Mouse (Mus musculus): Measurements from ENCODE around the gene Rhbdf2. TPM values are rescaled to one million over a fixed set of nuclear protein-coding genes. Genes with fewer than 3 reads are reported as not detected.

Rhbdf2 gene
- polyA plus RNA-seq, 1 experiment from 2014 or later: 5.8 TPM

DNA sequence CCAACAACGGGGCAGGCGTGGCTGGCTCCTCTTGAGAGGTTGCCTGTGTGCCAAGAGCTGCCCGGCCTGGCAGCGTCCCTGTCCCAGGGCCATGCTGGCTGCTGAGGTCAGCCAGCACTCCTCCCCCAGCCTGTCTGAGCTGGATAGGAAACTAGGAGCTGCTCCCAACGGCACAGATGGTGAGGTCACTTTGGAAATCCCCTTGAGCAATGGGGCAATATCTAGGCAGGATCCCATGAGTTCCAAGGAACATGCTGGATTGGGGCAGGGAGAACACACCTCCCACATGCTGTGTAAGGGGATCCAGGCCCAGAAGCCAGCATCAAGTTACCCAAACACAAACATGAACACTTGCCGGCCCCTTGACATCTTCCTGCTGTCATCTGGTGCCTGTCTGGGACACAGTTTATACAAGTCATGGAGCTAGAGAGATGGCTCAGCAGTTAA is 5.5 kb downstream of the Rhbdf2 start:
- Histone ChIP-seq H3K4me1 (replicated peaks) (peaks cover 96% of the 10 kb centered on the region), H3K9ac (peak overlapping the region; percentile 93), H3K4me2 (peak overlapping the region; percentile 94), H3K27me3 (no peaks in the 10 kb centered on the region), H3K36me3 (no peaks in the 10 kb centered on the region), H3K27ac (peak overlapping the region; percentile 97), H3K9me3 (replicated peaks) (no peaks in the 10 kb centered on the region), H3K4me3 (replicated peaks) (peak overlapping the region; percentile 86; the same call in 1 of the 2 replicates)
- WGBS (ENCODE audit: insufficient replicate concordance): 55% methylated on average over 6 of the region's 6 CpGs
- ATAC-seq (ENCODE audit: low read depth) (no peak), DNase-seq (no peak)

DNA sequence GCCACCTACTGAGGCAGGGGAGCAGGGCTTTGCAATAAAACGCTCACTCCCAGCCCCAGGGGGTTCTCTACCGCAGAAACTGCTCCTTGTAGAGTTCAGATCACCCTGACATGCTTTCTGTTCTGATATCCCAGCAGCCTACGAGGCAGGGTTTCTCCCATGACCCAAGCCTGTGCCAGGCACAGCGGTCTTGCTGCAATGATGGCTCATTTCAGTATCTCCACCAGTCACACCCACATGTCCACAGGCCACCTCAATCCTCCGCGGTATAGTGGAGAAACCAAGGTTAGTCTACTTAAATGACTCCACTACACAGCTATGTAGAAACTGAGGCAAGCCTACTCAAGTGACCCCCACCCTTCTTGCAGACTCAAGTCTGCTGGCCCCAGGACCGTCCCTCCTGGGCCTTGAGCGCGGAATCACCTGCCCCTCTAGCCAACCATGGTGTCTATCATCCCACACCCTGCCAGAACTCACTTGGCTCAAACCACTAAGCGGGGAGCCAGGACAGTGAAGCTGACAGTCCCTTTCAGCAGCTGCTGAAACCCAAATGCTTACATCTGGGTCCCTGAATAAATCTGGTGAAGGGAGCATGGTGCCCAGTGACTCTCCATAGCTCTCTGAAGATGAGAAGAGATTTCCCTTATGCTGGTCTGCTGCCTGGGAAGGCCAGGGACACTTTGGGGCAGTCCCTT is 6.1 kb downstream of the Rhbdf2 start:
- Histone ChIP-seq H3K9ac (peak overlapping the region; percentile 93), H3K36me3 (no peaks in the 10 kb centered on the region), H3K9me3 (replicated peaks) (no peaks in the 10 kb centered on the region), H3K27me3 (no peaks in the 10 kb centered on the region), H3K4me1 (replicated peaks) (peaks cover 98% of the 10 kb centered on the region), H3K4me2 (peak overlapping the region; percentile 94), H3K4me3 (replicated peaks) (peak overlapping the region; percentile 86), H3K27ac (peak overlapping the region; percentile 97)
- no peak for DNase-seq
- 51% methylated on average over 10 of the region's 10 CpGs for WGBS (ENCODE audit: insufficient replicate concordance)
- ATAC-seq (ENCODE audit: low read depth): peak; percentile 52

DNA sequence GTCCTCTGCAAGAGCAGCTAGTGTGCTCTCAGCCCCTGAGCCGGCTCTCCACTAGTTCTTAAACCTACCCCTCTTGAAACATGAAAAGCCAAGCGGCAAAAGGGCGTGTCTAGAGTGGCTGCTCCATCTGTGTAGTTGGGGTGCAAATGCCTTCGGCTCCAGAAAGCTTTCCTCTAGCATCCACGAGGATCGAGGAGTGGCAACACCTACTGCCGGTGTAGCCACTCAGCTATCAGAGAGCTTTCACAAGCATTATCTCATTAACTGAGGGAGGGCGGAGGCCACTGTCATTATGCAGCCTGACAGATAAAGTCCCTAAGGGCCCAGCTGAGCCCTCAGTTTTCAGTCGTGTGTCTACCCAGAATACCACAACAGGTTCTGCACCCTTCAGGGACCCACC is 6.7 kb downstream of the Rhbdf2 start:
- Histone ChIP-seq H3K4me3 (replicated peaks) (peak overlapping the region; percentile 86), H3K36me3 (no peaks in the 10 kb centered on the region), H3K9me3 (replicated peaks) (no peaks in the 10 kb centered on the region), H3K9ac (peak overlapping the region; percentile 93), H3K4me2 (peak overlapping the region; percentile 94), H3K27me3 (no peaks in the 10 kb centered on the region), H3K27ac (peak overlapping the region; percentile 97), H3K4me1 (replicated peaks) (peaks cover 98% of the 10 kb centered on the region)
- peak; percentile 77 for DNase-seq
- ATAC-seq (ENCODE audit: low read depth): peak; percentile 74
- WGBS (ENCODE audit: insufficient replicate concordance): 13% methylated on average over 9 of the region's 9 CpGs

DNA sequence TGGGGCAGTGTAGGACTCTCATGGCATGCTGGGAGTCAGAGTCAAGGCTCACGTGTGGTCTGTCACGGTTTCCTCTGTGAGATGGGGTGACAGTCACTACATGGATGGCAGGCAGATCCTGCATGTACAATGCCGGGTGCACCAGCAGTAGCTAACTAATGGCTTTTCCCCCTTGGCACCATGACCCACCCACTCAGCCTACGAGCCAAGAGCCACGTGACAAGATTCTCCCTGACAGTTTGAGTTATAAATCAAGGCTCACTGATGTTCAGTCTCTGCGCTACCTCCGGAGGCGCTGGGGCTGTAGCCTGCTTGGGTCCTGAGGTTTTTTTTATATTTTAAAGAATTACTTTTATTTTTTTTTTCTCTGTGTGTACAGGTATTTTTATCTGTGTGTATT is 7.3 kb downstream of the Rhbdf2 start:
- H3K9me3 ChIP-seq (replicated peaks): no peaks in the 10 kb centered on the region
- peak overlapping the region; percentile 86 for H3K4me3 ChIP-seq (replicated peaks)
- DNase-seq (no peak), ATAC-seq (ENCODE audit: low read depth) (no peak)
- peak overlapping the region; percentile 93 for H3K9ac ChIP-seq
- 60% methylated on average over 8 of the region's 8 CpGs for WGBS (ENCODE audit: insufficient replicate concordance)
- peak overlapping the region; percentile 97 for H3K27ac ChIP-seq
- H3K27me3 ChIP-seq: no peaks in the 10 kb centered on the region
- no peaks in the 10 kb centered on the region for H3K36me3 ChIP-seq
- peak overlapping the region; percentile 94 for H3K4me2 ChIP-seq
- H3K4me1 ChIP-seq (replicated peaks): peaks cover 98% of the 10 kb centered on the region

DNA sequence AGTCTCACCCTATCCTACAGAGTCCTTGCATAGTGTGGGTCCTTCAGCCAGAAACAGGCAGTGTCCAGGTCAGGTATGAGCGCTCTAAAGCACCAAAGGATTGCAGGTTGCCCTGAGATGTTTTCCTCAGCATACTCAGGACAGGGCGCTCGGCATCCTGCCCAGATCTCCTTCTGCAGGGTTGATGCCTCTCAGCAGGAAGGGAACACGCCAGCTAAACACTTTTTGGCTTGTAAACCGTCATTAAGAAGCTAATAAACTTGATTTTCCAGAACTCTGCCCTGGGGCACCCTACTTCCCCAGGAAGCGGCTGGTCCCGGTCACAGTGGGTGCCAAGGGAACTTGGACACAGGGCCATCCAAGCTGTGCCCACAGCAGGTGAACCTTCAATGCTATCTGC is 7.7 kb downstream of the Rhbdf2 start:
- WGBS (ENCODE audit: insufficient replicate concordance): 88% methylated on average over 7 of the region's 7 CpGs
- Histone ChIP-seq H3K36me3 (no peaks in the 10 kb centered on the region), H3K9me3 (replicated peaks) (no peaks in the 10 kb centered on the region), H3K4me1 (replicated peaks) (peaks cover 98% of the 10 kb centered on the region), H3K27ac (peak overlapping the region; percentile 97), H3K9ac (peak overlapping the region; percentile 93), H3K27me3 (no peaks in the 10 kb centered on the region), H3K4me2 (peak overlapping the region; percentile 94), H3K4me3 (replicated peaks) (peak overlapping the region; percentile 86; the same call in 1 of the 2 replicates)
- DNase-seq (no peak), ATAC-seq (ENCODE audit: low read depth) (no peak)

DNA sequence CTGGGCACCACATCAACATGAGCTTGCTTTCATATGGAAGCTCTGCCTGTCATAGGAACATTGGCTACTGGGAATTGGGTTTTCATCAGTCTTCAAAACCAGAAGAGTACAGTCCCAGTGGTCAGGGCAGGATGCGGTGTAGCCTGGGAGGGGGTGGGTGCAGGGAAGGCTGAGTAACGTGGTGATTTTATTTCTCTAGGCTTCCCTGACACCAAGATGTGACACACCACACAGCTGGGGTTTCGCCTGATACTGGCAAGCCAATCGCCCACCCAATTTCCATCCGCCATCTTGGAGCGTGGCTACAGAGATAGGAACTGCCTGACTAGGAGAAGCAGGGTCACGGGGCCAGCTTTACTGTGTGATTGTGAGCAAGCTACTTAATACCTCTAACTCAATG is 8.2 kb downstream of the Rhbdf2 start:
- no peak for ATAC-seq (ENCODE audit: low read depth)
- no peak for DNase-seq
- Histone ChIP-seq H3K27ac (peak overlapping the region; percentile 97), H3K9me3 (replicated peaks) (no peaks in the 10 kb centered on the region), H3K4me1 (replicated peaks) (peaks cover 100% of the 10 kb centered on the region), H3K27me3 (no peaks in the 10 kb centered on the region), H3K4me3 (replicated peaks) (no peak overlapping the region), H3K36me3 (no peaks in the 10 kb centered on the region), H3K4me2 (peak overlapping the region; percentile 94), H3K9ac (peak overlapping the region; percentile 93)
- WGBS (ENCODE audit: insufficient replicate concordance): 65% methylated on average over 7 of the region's 7 CpGs

DNA sequence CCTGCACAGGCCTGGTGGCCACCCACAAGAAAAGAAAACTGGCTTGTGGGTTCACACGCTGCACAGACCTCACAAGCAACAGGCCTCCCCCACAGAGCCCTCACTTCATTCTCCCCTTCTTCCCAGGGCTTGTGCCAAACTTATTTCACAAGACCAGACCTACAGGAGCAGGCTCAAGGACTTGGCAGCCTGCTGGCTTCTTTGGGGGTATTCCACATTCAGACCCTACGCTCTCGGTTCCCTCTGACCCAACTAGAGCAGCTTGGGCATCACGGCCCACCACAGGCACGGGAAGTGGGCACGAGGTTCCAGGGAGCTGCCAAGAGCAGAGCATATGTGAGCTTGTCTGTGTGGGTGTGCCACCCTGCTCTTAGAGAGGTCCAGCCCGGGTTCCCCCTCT is 9.2 kb downstream of the Rhbdf2 start:
- H3K36me3 ChIP-seq: 0 out of 2 replicates have a peak, but pooled peaks cover 2% of the 10 kb centered on the region
- ATAC-seq (ENCODE audit: low read depth) (no peak), DNase-seq (no peak)
- H3K9me3 ChIP-seq (replicated peaks): no peaks in the 10 kb centered on the region
- no peaks in the 10 kb centered on the region for H3K27me3 ChIP-seq
- peaks cover 100% of the 10 kb centered on the region for H3K4me1 ChIP-seq (replicated peaks)
- H3K27ac ChIP-seq: peak overlapping the region; percentile 97
- H3K9ac ChIP-seq: peak overlapping the region; percentile 93
- WGBS (ENCODE audit: insufficient replicate concordance): 75% methylated on average over 7 of the region's 7 CpGs
- no peak overlapping the region for H3K4me3 ChIP-seq (replicated peaks)
- peak overlapping the region; percentile 17; the same call in 1 of the 2 replicates for H3K4me2 ChIP-seq

DNA sequence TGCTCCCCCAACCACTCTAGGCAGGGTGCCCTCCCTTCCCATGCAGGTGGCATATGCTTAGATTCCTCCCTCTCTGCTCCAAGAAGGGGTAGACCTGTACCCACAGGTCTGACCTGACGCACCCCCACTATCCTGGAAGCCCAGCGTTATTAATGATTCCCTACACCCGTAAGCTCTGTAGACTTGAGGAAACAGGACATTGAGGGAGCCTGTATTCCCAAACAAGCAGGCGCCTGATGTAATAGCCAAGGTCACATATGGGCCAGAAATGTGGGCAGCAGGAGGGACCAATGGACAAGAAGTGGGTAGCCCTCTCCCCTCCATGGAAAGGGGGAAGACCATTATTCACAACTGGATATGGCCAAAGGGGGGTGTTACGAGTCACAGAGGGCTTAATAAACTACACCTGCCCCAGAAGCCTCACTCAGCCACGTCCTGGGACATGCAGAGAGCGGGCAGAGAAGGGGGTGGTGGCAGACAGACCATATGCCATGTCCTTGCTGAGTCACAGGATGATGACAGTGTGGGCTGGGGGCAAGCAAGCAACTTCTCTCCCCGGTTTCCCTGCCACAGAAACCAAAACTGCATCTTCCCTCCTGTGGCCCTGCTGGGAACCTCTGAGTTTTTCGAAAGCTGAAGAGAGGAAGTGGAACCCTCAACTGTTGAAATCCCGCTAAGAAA is 10.2 kb downstream of the Rhbdf2 start:
- H3K9ac ChIP-seq: peak overlapping the region; percentile 73
- peak overlapping the region; percentile 84 for H3K4me2 ChIP-seq
- no peak for ATAC-seq (ENCODE audit: low read depth)
- H3K27ac ChIP-seq: peak overlapping the region; percentile 97
- 0 out of 2 replicates have a peak, but pooled peaks cover 2% of the 10 kb centered on the region for H3K36me3 ChIP-seq
- no peak for DNase-seq
- H3K9me3 ChIP-seq (replicated peaks): no peaks in the 10 kb centered on the region
- WGBS (ENCODE audit: insufficient replicate concordance): 40% methylated on average over 10 of the region's 10 CpGs
- peak overlapping the region; percentile 54 for H3K4me3 ChIP-seq (replicated peaks)
- peaks cover 99% of the 10 kb centered on the region for H3K4me1 ChIP-seq (replicated peaks)
- no peaks in the 10 kb centered on the region for H3K27me3 ChIP-seq

DNA sequence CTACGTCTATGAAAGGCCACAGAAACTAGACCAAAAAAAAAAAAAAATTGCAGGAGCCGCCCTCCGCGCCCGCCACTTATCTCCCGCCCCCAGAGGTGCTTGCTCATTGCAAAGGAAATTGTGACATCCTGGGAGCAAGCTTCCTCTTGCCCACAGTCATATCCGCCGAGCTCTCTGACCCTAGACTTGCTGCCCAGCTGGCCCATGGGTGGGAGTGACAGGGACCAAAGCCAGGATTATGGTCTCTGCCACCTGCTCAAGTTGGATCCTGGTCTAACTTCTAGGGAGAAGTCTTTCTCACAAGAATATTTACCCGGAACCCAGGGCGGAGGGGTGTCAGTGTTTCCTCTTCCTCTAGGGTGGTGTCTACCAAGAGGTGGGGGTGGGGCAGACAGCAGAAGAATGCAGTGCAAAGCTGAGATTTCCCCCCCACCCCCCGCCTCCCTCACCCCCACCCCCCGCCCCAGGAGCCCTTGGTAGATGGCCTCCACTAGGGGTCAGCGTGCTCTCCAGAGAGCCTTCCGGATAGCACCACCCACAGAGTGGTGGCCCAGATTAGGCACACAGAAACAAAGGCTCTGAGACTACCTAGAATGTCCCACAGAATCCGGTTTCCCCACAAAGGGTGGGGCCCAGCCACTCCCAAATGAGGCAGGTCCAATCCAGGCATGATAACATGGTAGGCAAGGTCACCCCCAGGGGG is 10.9 kb downstream of the Rhbdf2 start:
- peak overlapping the region; percentile 84 for H3K4me2 ChIP-seq
- H3K4me1 ChIP-seq (replicated peaks): peaks cover 92% of the 10 kb centered on the region
- no peaks in the 10 kb centered on the region for H3K27me3 ChIP-seq
- DNase-seq (peak; percentile 84), ATAC-seq (ENCODE audit: low read depth) (peak; percentile 72)
- peak overlapping the region; percentile 97 for H3K27ac ChIP-seq
- peak overlapping the region; percentile 54 for H3K4me3 ChIP-seq (replicated peaks)
- H3K36me3 ChIP-seq: 0 out of 2 replicates have a peak, but pooled peaks cover 2% of the 10 kb centered on the region
- 5% methylated on average over 15 of the region's 15 CpGs for WGBS (ENCODE audit: insufficient replicate concordance)
- no peaks in the 10 kb centered on the region for H3K9me3 ChIP-seq (replicated peaks)
- peak overlapping the region; percentile 73 for H3K9ac ChIP-seq

DNA sequence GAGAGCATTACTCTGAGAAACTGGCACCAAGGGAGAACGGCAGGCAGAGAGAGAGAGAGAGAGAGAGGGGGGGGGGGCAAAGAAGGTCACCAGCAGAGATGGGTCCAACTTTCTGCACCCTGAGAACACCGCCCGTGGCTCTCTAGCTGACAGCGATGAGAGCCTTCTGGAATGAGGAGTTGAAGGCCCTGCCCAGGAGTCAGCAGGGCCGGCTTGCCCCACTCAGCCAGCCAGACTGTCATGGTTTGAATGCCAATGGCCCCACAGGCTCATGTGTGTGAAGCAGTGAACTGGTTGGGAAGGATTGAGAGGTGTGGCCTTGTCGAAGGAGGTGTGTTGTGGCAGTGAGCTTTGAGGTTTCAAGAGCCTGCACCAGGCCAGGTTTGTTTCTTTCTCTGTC is 13.6 kb downstream of the Rhbdf2 start:
- H3K9ac ChIP-seq: peak overlapping the region; percentile 59
- peak overlapping the region; percentile 97 for H3K27ac ChIP-seq
- no peaks in the 10 kb centered on the region for H3K9me3 ChIP-seq (replicated peaks)
- peaks cover 80% of the 10 kb centered on the region for H3K4me1 ChIP-seq (replicated peaks)
- H3K4me2 ChIP-seq: peak overlapping the region; percentile 29; the same call in 1 of the 2 replicates
- peaks cover 16% of the 10 kb centered on the region for H3K36me3 ChIP-seq
- 93% methylated on average over 6 of the region's 6 CpGs for WGBS (ENCODE audit: insufficient replicate concordance)
- ATAC-seq (ENCODE audit: low read depth) (no peak), DNase-seq (no peak)
- no peak overlapping the region for H3K4me3 ChIP-seq (replicated peaks)
- no peaks in the 10 kb centered on the region for H3K27me3 ChIP-seq

DNA sequence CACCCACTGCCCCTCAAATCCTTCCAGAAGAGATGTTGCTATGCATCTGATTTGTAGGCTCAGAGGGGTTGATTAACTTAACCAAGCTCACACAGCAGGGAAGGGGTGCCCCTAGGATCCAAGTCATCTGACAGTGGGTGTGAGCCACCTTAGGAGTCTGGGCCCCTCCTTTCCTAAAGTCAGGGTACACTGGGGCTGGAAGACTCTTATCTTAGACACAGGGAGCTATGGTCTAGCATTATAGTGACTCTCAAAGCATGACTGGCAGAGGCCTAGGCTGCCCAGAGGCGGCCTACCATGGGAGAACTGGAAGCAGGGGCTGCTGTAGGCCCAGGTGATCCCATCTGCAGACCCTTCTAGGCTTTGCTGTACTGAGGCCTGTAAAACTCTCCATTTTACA is 14.3 kb downstream of the Rhbdf2 start:
- DNase-seq (no peak), ATAC-seq (ENCODE audit: low read depth) (peak; percentile 55)
- 71% methylated on average over 1 of the region's 1 CpGs for WGBS (ENCODE audit: insufficient replicate concordance)
- Histone ChIP-seq H3K9ac (peak overlapping the region; percentile 59), H3K4me3 (replicated peaks) (no peak overlapping the region), H3K36me3 (peaks cover 23% of the 10 kb centered on the region), H3K27ac (peak overlapping the region; percentile 97), H3K4me1 (replicated peaks) (peaks cover 73% of the 10 kb centered on the region), H3K4me2 (peak overlapping the region; percentile 29), H3K9me3 (replicated peaks) (no peaks in the 10 kb centered on the region), H3K27me3 (no peaks in the 10 kb centered on the region)

Data from liver, embryonic 13.5 days (tissue).